Mouse (Mus musculus) gastrocnemius, postnatal 36 days (tissue): Measurements from ENCODE around the gene Ranbp3. TPM values are rescaled to one million over a fixed set of nuclear protein-coding genes. Genes with fewer than 3 reads are reported as not detected.

Experiments used
- DNase-seq, 2 experiments: peaks; one replicate each; pipeline ENCODE4 v3.0.0; 2022
- intact Hi-C: fragments of 180-260 bp; cut with DNase I; formaldehyde crosslinking; loops from one replicate; pipeline ENCODE4 v1.15.1; 2025
- total RNA-seq, 2 experiments: library from RNA; stranded (reverse); gene quantifications; 2 replicates each; pipeline ENCODE4 v1.2.3; 2021

The Ranbp3 gene
- total RNA-seq, 2 experiments from 2014 or later = 37.0 to 37.1 TPM

- intact Hi-C loops = loop anchor here (5.0 kb wide), 5 partner anchors 36 to 146 kb away; partner anchors contain the start of genes Catsperd, Lonp1 and Rpl36
- peak; percentile 52 to 58 for DNase-seq
Observed at GRCm38 (mm10) chr17:56758132-56758531, 85.0 kb downstream of the Ranbp3 start.

GRCm38 (mm10) chr17:56759261-56759660 is 86.2 kb downstream of the Ranbp3 start:
- intact Hi-C loops = loop anchor here (5.0 kb wide), 5 partner anchors 37 to 147 kb away; partner anchors contain the start of genes Catsperd, Lonp1 and Rpl36
- DNase-seq = no peak

GRCm38 (mm10) chr17:56761077-56761476 is 88.0 kb downstream of the Ranbp3 start:
- no peak for DNase-seq
- intact Hi-C loops = loop anchor here (10.0 kb wide), 1 partner anchor 514 kb away; the partner anchor contains the start of gene Vav1

Other genes with a start within 250 kb of the Ranbp3 start
- gene Ptprs, start 196.8 kb upstream of the Ranbp3 start, total RNA-seq = 10 to 100 TPM; 35.0 to 45.6 TPM
- gene Znrf4, start 160.9 kb upstream of the Ranbp3 start, total RNA-seq = not detected
- under 1 TPM; 0.27 to 0.74 TPM for gene Gm20219, start 118.9 kb upstream of the Ranbp3 start, total RNA-seq
- gene Safb2, start 88.7 kb upstream of the Ranbp3 start, total RNA-seq = 10 to 100 TPM; 29.6 to 34.2 TPM
- gene Safb, start 88.5 kb upstream of the Ranbp3 start, total RNA-seq = 10 to 100 TPM; 35.9 to 39.7 TPM
- gene 2410015M20Rik, start 63.5 kb upstream of the Ranbp3 start, total RNA-seq = 100 to 1,000 TPM; 130 to 135 TPM
- 100 to 1,000 TPM; 482 to 579 TPM for gene Rpl36, start 59.9 kb upstream of the Ranbp3 start, total RNA-seq
- 10 to 100 TPM; 60.6 to 62.6 TPM for gene Lonp1, start 46.4 kb upstream of the Ranbp3 start, total RNA-seq
- under 1 TPM in 1 of 2 experiments, not detected in 1; 0.15 TPM for gene Catsperd, start 45.2 kb upstream of the Ranbp3 start, total RNA-seq
- 100 to 1,000 TPM; 425 to 470 TPM for gene Ndufa11, start 44.5 kb downstream of the Ranbp3 start, total RNA-seq
- 1 to 10 TPM; 3.3 to 3.4 TPM for gene Vmac, start 44.7 kb downstream of the Ranbp3 start, total RNA-seq
- gene Nrtn, start 84.2 kb downstream of the Ranbp3 start, total RNA-seq = 1 to 10 TPM; 4.1 to 5.0 TPM
- gene Dus3l, start 91.5 kb downstream of the Ranbp3 start, total RNA-seq = 10 to 100 TPM; 13.4 to 16.1 TPM
- under 1 TPM in 1 of 2 experiments, not detected in 1; 0.12 TPM for gene Prr22, start 97.0 kb downstream of the Ranbp3 start, total RNA-seq
- gene Rfx2, start 157.7 kb downstream of the Ranbp3 start, total RNA-seq = 1 to 10 TPM; 1.8 to 2.5 TPM
- gene Acsbg2, start 201.2 kb downstream of the Ranbp3 start, total RNA-seq = not detected
- gene 1700061G19Rik, start 202.2 kb downstream of the Ranbp3 start, total RNA-seq = not detected